Mouse (Mus musculus) intestine, embryonic 14.5 days (tissue): ENCODE data around the gene Chil1. TPM values are rescaled to one million over a fixed set of nuclear protein-coding genes. Genes with fewer than 3 reads are reported as not detected.

ENCODE experiments used
- ATAC-seq: fragments of 200-750 bp; cut with Nextera tagmentation; replicated peaks from 2 replicates; pipeline ENCODE4 v1.8.0; 2017; ENCODE audit warnings: low read depth, moderate number of reproducible peaks, moderate TSS enrichment, moderate library complexity; ENCODE audit not compliant: low FRiP score, low TSS enrichment
- DNase-seq: peaks from one replicate; pipeline ENCODE4 v3.0.0-alpha.2; 2018; ENCODE audit warnings: low spot score
- H3K27ac ChIP-seq: fragments of 300-500 bp; sonication (generic); 2 replicates; pipeline ENCODE4 v1.5.1; 2014; ENCODE audit warnings: low read depth, mild to moderate bottlenecking, control low read depth
- H3K27me3 ChIP-seq: fragments of 300-500 bp; sonication (generic); replicated peaks from 2 replicates; pipeline ENCODE4 v1.6.1; 2014; ENCODE audit warnings: low read length, control low read depth; ENCODE audit not compliant: control insufficient read depth, insufficient read depth
- H3K36me3 ChIP-seq: fragments of 300-500 bp; sonication (generic); 2 replicates; pipeline ENCODE4 v1.6.1; 2014; ENCODE audit warnings: low read length, control low read depth; ENCODE audit not compliant: control insufficient read depth, insufficient read depth
- H3K4me1 ChIP-seq: fragments of 300-500 bp; sonication (generic); replicated peaks from 2 replicates; pipeline ENCODE4 v1.6.1; 2014; ENCODE audit warnings: low read length, control low read depth, mixed read lengths; ENCODE audit not compliant: control insufficient read depth, insufficient read depth
- H3K4me2 ChIP-seq: fragments of 300-500 bp; sonication (generic); 2 replicates; pipeline ENCODE4 v1.6.1; 2014; ENCODE audit warnings: low read length
- H3K4me3 ChIP-seq: fragments of 300-500 bp; sonication (generic); 2 replicates; pipeline ENCODE4 v1.5.1; 2014; ENCODE audit warnings: low read depth, low read length, control low read depth, mixed read lengths
- H3K9ac ChIP-seq: fragments of 300-500 bp; sonication (generic); 2 replicates; pipeline ENCODE4 v1.6.1; 2014; ENCODE audit warnings: mild to moderate bottlenecking, low read length
- H3K9me3 ChIP-seq: fragments of 300-500 bp; sonication (generic); 2 replicates; pipeline ENCODE4 v1.6.1; 2016; ENCODE audit warnings: low read length, control low read depth; ENCODE audit not compliant: control insufficient read depth
- WGBS: fragments of 180-500 bp; shearing (Covaris S2); extraction: QIAGEN DNeasy Blood & Tissue Kit; methylation state at CpG from one replicate; pipeline ENCODE4 v1.1.7; 2014; 5-methylcytosine and 5-hydroxymethylcytosine counted together
- polyA plus RNA-seq: library from polyadenylated mRNA; unstranded; fragments of >200 nt; fragmentation: Nextera tagmentation; extraction: Ambion mirVana; gene quantifications from 2 replicates; pipeline ENCODE4 v1.2.1, GENCODE M21; 2014

Chil1 gene
- polyA plus RNA-seq, 1 experiment from 2014 or later: 0.49 TPM

DNA sequence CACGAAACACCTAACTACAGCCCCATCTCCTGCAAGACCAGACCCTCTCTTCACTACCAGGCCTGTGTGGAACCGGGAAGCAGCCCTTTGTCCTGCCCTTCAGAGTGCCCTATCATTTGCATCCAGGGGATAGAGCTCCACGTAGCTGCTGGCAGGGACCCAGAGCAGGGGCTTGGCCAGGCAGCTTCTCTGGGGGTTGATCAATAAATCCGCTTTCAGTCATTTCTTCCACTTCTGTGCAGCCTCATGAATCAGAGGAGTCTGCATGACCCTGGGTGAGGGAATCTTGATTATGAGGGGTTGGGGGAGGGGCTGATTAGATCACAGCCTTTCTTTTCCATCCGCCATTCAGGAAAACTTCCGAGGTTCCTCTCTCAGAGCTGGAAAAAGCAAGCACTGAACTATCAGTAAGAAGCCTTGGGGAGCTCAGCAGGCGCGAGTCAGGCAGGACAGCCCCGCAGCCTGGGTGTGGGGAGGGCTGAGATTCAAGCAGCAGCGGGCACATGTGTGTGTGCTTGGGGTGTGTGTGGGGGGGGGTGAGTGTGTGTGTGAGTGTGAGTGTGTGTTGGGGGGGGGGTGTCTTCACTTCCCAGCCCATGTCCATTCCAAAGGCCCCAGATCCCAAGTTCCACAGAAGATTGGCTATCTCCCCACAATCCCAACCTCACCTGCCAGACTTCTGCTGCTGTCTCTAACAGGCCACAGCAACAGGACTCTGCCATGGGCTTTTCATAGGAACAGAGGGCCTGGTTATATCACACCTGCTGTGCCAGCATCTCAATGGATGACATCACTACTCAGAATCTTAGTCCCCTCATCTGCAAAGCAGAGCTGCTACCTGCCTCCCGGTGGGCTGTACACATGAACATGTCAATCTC, 34.0 kb downstream of the Chil1 start:
- H3K4me2 ChIP-seq: no peak overlapping the region
- H3K36me3 ChIP-seq: no peaks in the 10 kb centered on the region
- H3K9me3 ChIP-seq: no peaks in the 10 kb centered on the region
- peaks cover 22% of the 10 kb centered on the region for H3K4me1 ChIP-seq
- ATAC-seq: no peak
- 0 out of 2 replicates have a peak overlapping the region, but pooled peaks have one; percentile 5 for H3K27ac ChIP-seq
- no peak overlapping the region for H3K9ac ChIP-seq
- WGBS: 42% methylated on average over 11 of the region's 11 CpGs
- H3K27me3 ChIP-seq: no peaks in the 10 kb centered on the region
- no peak for DNase-seq
- no peak overlapping the region for H3K4me3 ChIP-seq

DNA sequence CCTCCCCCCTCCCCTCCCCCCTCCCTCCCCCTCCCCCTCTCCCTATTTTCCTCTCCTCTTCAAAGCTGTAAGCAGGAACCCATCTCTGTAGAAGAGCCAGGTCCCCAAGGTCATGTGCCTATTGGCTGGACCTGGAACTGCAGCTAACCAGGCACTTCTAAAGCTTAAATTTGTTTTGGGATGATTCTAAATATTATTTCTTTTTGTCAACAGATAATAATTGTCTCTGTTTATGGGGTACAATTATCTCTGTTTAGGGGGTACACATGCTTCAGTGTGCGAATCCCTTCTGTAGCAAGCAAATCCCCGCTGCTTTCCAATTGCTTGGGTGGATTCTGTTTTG, 34.6 kb downstream of the Chil1 start:
- peak overlapping the region; percentile 44; the same call in 1 of the 2 replicates for H3K27ac ChIP-seq
- H3K4me2 ChIP-seq: no peak overlapping the region
- no peak for ATAC-seq

DNA sequence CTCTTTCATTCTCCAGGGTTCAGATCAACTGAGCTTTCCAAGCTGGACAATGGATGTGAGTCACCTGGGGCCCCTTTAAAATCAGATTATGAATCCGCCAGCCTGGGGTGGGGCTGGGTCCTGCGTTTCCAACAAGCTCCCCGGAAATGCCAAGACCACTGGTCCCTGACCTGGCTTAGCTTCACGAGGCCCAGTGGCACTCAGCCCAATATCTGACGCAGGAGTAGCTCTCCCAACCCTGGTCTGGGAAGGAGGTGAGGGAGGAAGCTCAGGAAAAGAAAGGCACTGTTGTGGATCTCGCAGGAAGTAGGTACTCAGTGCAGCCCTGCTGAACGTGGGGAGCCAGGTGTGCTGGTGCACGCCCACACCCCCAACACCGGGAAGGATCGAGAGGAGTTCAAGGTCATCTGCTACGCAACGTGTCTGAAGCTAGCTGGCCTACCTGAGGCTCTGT, 35.1 kb downstream of the Chil1 start:
- Histone ChIP-seq H3K4me1 (peaks cover 17% of the 10 kb centered on the region), H3K9ac (no peak overlapping the region)
- WGBS: 49% methylated on average over 12 of the region's 12 CpGs

More for the DNA sequence above, 34.6 kb downstream of the Chil1 start:
- no peaks in the 10 kb centered on the region for H3K36me3 ChIP-seq
- H3K9me3 ChIP-seq: no peaks in the 10 kb centered on the region
- WGBS: 76% methylated on average over 2 of the region's 2 CpGs
- no peaks in the 10 kb centered on the region for H3K27me3 ChIP-seq
- DNase-seq: no peak
- no peak overlapping the region for H3K4me3 ChIP-seq
- H3K9ac ChIP-seq: no peak overlapping the region
- H3K4me1 ChIP-seq: peaks cover 17% of the 10 kb centered on the region

DNA sequence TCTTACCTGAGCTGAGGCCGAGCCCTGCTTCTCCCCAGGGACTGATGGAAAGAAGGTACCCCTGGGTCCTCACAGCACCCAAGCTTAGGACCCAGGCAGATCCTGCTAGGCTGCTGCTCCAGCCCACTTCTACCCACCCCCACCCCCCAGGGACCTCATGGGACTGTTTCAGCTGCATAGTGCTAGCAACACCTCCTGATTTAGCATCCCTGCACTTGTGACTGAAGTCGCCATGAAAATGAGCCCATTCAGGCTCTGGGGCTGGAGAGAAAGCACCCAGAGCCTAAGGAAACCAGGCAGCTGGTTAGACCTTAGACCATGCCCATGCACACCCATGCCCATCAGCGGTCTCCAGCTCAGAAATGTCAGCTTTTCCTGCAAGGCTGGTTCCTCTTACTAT, 36.0 kb downstream of the Chil1 start:
- ATAC-seq (no peak), DNase-seq (no peak)
- no peaks in the 10 kb centered on the region for H3K9me3 ChIP-seq
- peaks cover 14% of the 10 kb centered on the region for H3K4me1 ChIP-seq
- 0 out of 2 replicates have a peak overlapping the region, but pooled peaks have one; percentile 44 for H3K27ac ChIP-seq
- no peaks in the 10 kb centered on the region for H3K36me3 ChIP-seq
- H3K4me2 ChIP-seq: no peak overlapping the region
- no peak overlapping the region for H3K9ac ChIP-seq
- H3K27me3 ChIP-seq: no peaks in the 10 kb centered on the region
- no peak overlapping the region for H3K4me3 ChIP-seq
- 87% methylated on average over 3 of the region's 3 CpGs for WGBS

More for the DNA sequence above, 35.1 kb downstream of the Chil1 start:
- H3K4me3 ChIP-seq: no peak overlapping the region
- H3K36me3 ChIP-seq: no peaks in the 10 kb centered on the region
- peak overlapping the region; percentile 44 for H3K27ac ChIP-seq
- H3K9me3 ChIP-seq: no peaks in the 10 kb centered on the region
- DNase-seq (peak; percentile 69), ATAC-seq (peak; percentile 37; the same call in 1 of the 2 replicates)
- no peaks in the 10 kb centered on the region for H3K27me3 ChIP-seq
- H3K4me2 ChIP-seq: no peak overlapping the region

DNA sequence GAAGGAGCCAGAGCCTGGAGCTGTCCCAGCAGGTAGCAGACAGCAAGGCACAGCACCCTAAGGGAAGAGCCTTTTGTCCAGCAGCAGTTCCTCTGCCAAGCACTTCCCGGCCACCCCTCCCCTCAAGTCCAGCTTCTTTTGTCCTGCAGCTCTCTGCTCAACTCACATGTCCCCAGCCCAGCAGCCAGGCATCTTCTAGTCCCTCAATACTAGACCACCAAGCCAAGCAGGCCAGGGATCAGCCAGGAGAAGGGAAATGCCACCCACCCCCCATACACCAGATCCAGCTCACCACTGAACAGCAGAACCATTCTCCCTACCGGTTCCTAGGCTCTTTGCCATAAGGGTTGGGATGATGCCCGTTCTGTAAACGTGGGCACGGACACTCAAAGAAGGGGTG, 37.6 kb downstream of the Chil1 start:
- Histone ChIP-seq H3K27me3 (no peaks in the 10 kb centered on the region), H3K9me3 (no peaks in the 10 kb centered on the region), H3K36me3 (no peaks in the 10 kb centered on the region), H3K4me2 (no peak overlapping the region), H3K4me1 (peaks cover 10% of the 10 kb centered on the region), H3K4me3 (no peak overlapping the region), H3K27ac (no peak overlapping the region), H3K9ac (no peak overlapping the region)
- ATAC-seq (no peak), DNase-seq (no peak)
- WGBS: 85% methylated on average over 5 of the region's 5 CpGs

DNA sequence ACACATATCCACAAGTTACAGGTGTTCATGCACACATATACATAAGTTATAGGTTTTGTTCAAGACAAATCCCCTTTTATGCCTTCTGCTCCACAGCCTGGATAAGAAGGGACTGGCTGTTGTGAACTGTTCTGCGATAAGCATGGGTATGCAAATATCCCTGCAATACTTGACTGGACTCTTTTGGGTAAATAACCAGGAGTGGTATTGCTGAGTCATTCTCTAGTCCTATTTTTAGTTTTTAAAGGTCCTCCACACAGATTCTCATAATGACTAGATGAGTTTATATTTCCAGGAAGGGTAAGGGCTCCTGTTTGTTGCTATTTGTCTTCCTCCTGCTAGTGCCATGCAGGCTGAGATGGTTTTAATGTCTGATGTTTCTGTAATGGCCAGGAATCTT, 39.2 kb downstream of the Chil1 start:
- Histone ChIP-seq H3K4me1 (peaks cover 3% of the 10 kb centered on the region; the same call in 1 of the 2 replicates), H3K4me2 (no peak overlapping the region), H3K27ac (no peak overlapping the region), H3K36me3 (no peaks in the 10 kb centered on the region), H3K27me3 (no peaks in the 10 kb centered on the region), H3K9me3 (no peaks in the 10 kb centered on the region), H3K9ac (no peak overlapping the region), H3K4me3 (no peak overlapping the region)
- WGBS: 84% methylated on average over 1 of the region's 1 CpGs
- no peak for ATAC-seq
- DNase-seq: no peak

DNA sequence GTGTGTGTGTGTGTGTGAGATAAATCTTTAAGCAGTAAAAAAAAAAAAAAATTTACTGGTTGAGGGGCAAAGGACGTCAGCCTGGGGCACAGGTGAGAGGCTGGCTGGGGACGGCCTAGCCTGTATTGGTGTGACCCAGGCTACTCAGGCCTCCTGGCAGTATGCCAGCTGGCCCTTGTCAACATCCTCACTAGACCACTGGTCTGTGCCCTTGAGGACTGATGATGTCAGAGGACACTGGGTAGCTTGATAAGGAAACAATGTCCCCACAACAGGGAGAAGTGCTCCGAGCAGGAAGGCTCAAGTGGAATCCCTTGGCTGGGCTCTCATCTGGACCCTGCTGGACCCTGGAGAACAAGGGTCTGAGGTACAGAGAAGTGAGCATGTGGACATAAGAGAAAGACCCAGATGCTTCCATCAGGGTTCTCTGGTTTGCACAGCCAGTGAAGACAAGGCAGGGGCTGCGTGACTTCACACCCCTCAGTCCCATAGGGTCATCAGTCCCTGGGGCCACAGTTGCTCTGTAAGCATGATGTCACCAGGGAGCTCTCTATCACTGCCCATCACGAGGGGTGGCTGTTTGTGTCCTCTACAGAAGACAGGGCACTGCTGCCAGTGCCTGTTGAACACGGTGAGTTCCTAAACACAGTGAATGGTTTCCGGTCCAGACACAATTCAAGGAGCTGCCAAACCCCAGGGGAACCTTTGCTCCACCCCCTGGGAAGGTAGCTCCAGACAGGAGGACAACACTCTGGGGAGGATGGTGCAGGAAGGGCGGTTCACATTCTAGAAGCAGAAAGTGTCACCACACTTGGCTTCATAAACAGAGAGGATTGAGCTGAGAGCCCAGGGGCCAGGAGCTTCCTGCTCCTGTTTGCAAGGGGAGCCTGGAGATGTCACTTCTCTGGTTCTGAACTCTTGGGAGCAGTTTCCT, 40.4 kb downstream of the Chil1 start:
- Histone ChIP-seq H3K27me3 (no peaks in the 10 kb centered on the region), H3K4me3 (no peak overlapping the region), H3K9me3 (no peaks in the 10 kb centered on the region), H3K4me2 (no peak overlapping the region), H3K9ac (no peak overlapping the region), H3K4me1 (no peaks in the 10 kb centered on the region), H3K27ac (no peak overlapping the region), H3K36me3 (no peaks in the 10 kb centered on the region)
- DNase-seq: no peak
- WGBS: 52% methylated on average over 8 of the region's 8 CpGs
- no peak; the same call in 1 of the 2 replicates for ATAC-seq

DNA sequence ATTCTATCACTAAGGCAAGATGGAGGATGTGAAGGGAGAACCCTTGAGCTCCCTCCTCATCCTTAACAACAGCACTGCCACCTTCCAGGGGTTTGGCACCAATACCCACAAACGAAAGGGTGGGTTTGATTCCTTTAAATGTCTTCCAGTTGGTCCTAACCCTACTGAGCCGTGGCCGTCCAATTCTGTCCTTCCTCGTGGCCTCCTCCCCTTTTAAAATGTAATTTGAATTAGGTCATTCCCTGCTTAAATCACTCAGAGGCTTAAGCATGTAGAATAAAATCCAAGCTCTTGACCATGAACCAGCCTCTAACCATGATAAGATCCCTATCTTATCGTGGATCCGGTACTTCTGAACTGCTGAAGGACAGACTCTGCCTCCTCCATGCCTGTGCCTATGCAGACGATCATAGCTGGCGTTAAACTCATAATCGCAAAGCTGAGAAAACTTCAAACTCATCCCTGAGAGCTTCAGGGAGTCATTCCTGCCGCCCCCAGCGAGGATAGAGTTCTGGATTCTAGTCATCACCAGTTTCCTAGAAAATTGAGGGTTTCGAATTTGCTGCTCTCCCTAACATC, 42.8 kb downstream of the Chil1 start:
- Histone ChIP-seq H3K9me3 (no peaks in the 10 kb centered on the region), H3K4me2 (no peak overlapping the region), H3K9ac (no peak overlapping the region), H3K4me3 (no peak overlapping the region), H3K36me3 (no peaks in the 10 kb centered on the region), H3K27ac (no peak overlapping the region), H3K27me3 (no peaks in the 10 kb centered on the region), H3K4me1 (no peaks in the 10 kb centered on the region)
- 81% methylated on average over 12 of the region's 12 CpGs for WGBS
- DNase-seq (no peak), ATAC-seq (no peak)
